Mouse (Mus musculus): ENCODE results near the gene Fam160a2. TPM values are rescaled to one million over a fixed set of nuclear protein-coding genes. Genes with fewer than 3 reads are reported as not detected.

Gene Fam160a2
- polyA plus RNA-seq, 1 experiment from 2014 or later = 38.6 TPM

Other genes starting within 250 kb of the Fam160a2 start
- not detected in 2 replicates for gene Olfr684, start 236.4 kb downstream of the Fam160a2 start, polyA plus RNA-seq (2016; fragmentation: Nextera tagmentation; extraction: Ambion mirVana)
- not detected in 2 replicates for gene Olfr685, start 214.0 kb downstream of the Fam160a2 start, polyA plus RNA-seq (2016; fragmentation: Nextera tagmentation; extraction: Ambion mirVana)
- not detected in 2 replicates for gene Olfr686, start 192.6 kb downstream of the Fam160a2 start, polyA plus RNA-seq (2016; fragmentation: Nextera tagmentation; extraction: Ambion mirVana)
- gene Olfr688, start 112.0 kb downstream of the Fam160a2 start, polyA plus RNA-seq (2016; fragmentation: Nextera tagmentation; extraction: Ambion mirVana) = not detected in 2 replicates
- gene Olfr689, start 88.9 kb downstream of the Fam160a2 start, polyA plus RNA-seq (2016; fragmentation: Nextera tagmentation; extraction: Ambion mirVana) = 0.02 TPM in 1 of 2 replicates, not detected in the other
- gene Olfr690, start 66.0 kb downstream of the Fam160a2 start, polyA plus RNA-seq (2016; fragmentation: Nextera tagmentation; extraction: Ambion mirVana) = not detected in 2 replicates
- gene Olfr691, start 57.8 kb downstream of the Fam160a2 start, polyA plus RNA-seq (2016; fragmentation: Nextera tagmentation; extraction: Ambion mirVana) = not detected in 2 replicates
- not detected in 2 replicates for gene Olfr692, start 31.8 kb downstream of the Fam160a2 start, polyA plus RNA-seq (2016; fragmentation: Nextera tagmentation; extraction: Ambion mirVana)
- gene Gm5901, start 25.0 kb downstream of the Fam160a2 start, polyA plus RNA-seq (2016; fragmentation: Nextera tagmentation; extraction: Ambion mirVana) = not detected in 2 replicates
- 0.12 TPM in 1 of 2 replicates, not detected in the other for gene Cnga4, start 4.5 kb upstream of the Fam160a2 start, polyA plus RNA-seq (2016; fragmentation: Nextera tagmentation; extraction: Ambion mirVana)
- gene Cckbr, start 25.7 kb upstream of the Fam160a2 start, polyA plus RNA-seq (2016; fragmentation: Nextera tagmentation; extraction: Ambion mirVana) = 0.20 and 0.27 TPM in 2 replicates
- 19.8 and 20.5 TPM in 2 replicates for gene Cavin3, start 82.2 kb upstream of the Fam160a2 start, polyA plus RNA-seq (2016; fragmentation: Nextera tagmentation; extraction: Ambion mirVana)
- gene Smpd1, start 154.3 kb upstream of the Fam160a2 start, polyA plus RNA-seq (2016; fragmentation: Nextera tagmentation; extraction: Ambion mirVana) = 34.2 and 41.7 TPM in 2 replicates
- 112 and 134 TPM in 2 replicates for gene Apbb1, start 181.6 kb upstream of the Fam160a2 start, polyA plus RNA-seq (2016; fragmentation: Nextera tagmentation; extraction: Ambion mirVana)
- gene Hpx, start 200.1 kb upstream of the Fam160a2 start, polyA plus RNA-seq (2016; fragmentation: Nextera tagmentation; extraction: Ambion mirVana) = 0.07 and 0.17 TPM in 2 replicates
- gene Trim3, start 233.5 kb upstream of the Fam160a2 start, polyA plus RNA-seq (2016; fragmentation: Nextera tagmentation; extraction: Ambion mirVana) = 30.3 and 36.0 TPM in 2 replicates
- gene Timm10b, start 240.0 kb upstream of the Fam160a2 start, polyA plus RNA-seq (2016; fragmentation: Nextera tagmentation; extraction: Ambion mirVana) = 164 TPM in 2 replicates
- 57.5 and 67.3 TPM in 2 replicates for gene Arfip2, start 240.4 kb upstream of the Fam160a2 start, polyA plus RNA-seq (2016; fragmentation: Nextera tagmentation; extraction: Ambion mirVana)
- 8.1 and 12.0 TPM in 2 replicates for gene Gm45799, start 240.5 kb upstream of the Fam160a2 start, polyA plus RNA-seq (2016; fragmentation: Nextera tagmentation; extraction: Ambion mirVana)